Mouse (Mus musculus): Measurements from ENCODE around the gene Ctc1. TPM values are rescaled to one million over a fixed set of nuclear protein-coding genes. Genes with fewer than 3 reads are reported as not detected.

Ctc1 gene
- polyA plus RNA-seq, 2 experiments = 44.6 to 76.4 TPM

GRCm38 (mm10) chr11:69062761-69063224, 47.1 kb downstream of the Ctc1 start:
- peak overlapping the region; percentile 87 for H3K4me2 ChIP-seq (replicated peaks; ENCODE audit: low read depth, low read length, severe bottlenecking)
- peak overlapping the region; percentile 82 for H3K27ac ChIP-seq (replicated peaks; ENCODE audit: low read depth, low read length)
- under 1% methylated on average over 19 of the region's 19 CpGs for WGBS
- DNase-seq (ENCODE audit: low spot score) (peak; percentile 97), ATAC-seq (ENCODE audit: low FRiP score, low read depth) (peak; percentile 65)
- peak overlapping the region; percentile 52; the same call in 1 of the 2 replicates for H3K9ac ChIP-seq (ENCODE audit: low read depth, low read length, severe bottlenecking)
- H3K9me3 ChIP-seq (ENCODE audit: control insufficient read depth, low read length) = no peaks in the 10 kb centered on the region
- peaks cover 23% of the 10 kb centered on the region for H3K4me1 ChIP-seq (ENCODE audit: control insufficient read depth, insufficient read depth, low read length)
- H3K27me3 ChIP-seq (ENCODE audit: control insufficient read depth, insufficient read depth, low read length) = no peaks in the 10 kb centered on the region
- TF ChIP-seq POLR2A (IDR thresholded peaks at IDR 0.05; ENCODE audit: borderline replicate concordance, extremely low read depth, insufficient read depth, insufficient read length) = no peak
- H3K4me3 ChIP-seq (replicated peaks; ENCODE audit: low read length) = peak overlapping the region; percentile 46
- no peaks in the 10 kb centered on the region for H3K36me3 ChIP-seq (ENCODE audit: control insufficient read depth, insufficient read depth, low read length)

- 0 out of 2 replicates have a peak, but pooled peaks have one; percentile 15 for TF ChIP-seq POLR2A (IDR thresholded peaks at IDR 0.05; ENCODE audit: borderline replicate concordance, extremely low read depth, insufficient read depth, insufficient read length)
- Histone ChIP-seq H3K9me3 (ENCODE audit: control insufficient read depth, low read length) (no peaks in the 10 kb centered on the region), H3K36me3 (ENCODE audit: control insufficient read depth, insufficient read depth, low read length) (no peaks in the 10 kb centered on the region), H3K4me1 (ENCODE audit: control insufficient read depth, insufficient read depth, low read length) (peaks cover 19% of the 10 kb centered on the region), H3K4me2 (replicated peaks; ENCODE audit: low read depth, low read length, severe bottlenecking) (peak overlapping the region; percentile 87), H3K9ac (ENCODE audit: low read depth, low read length, severe bottlenecking) (peak overlapping the region; percentile 52), H3K27ac (replicated peaks; ENCODE audit: low read depth, low read length) (peak overlapping the region; percentile 82), H3K27me3 (ENCODE audit: control insufficient read depth, insufficient read depth, low read length) (no peaks in the 10 kb centered on the region), H3K4me3 (replicated peaks; ENCODE audit: low read length) (peak overlapping the region; percentile 46)
- ATAC-seq (ENCODE audit: low FRiP score, low read depth) (peak; percentile 54), DNase-seq (ENCODE audit: low spot score) (peak; percentile 80)
- 1% methylated on average over 31 of the region's 31 CpGs for WGBS
Measured at GRCm38 (mm10) chr11:69063413-69064201, 47.9 kb downstream of the Ctc1 start.

- Histone ChIP-seq H3K4me3 (replicated peaks; ENCODE audit: low read length) (peak overlapping the region; percentile 46), H3K36me3 (ENCODE audit: control insufficient read depth, insufficient read depth, low read length) (no peaks in the 10 kb centered on the region), H3K9ac (ENCODE audit: low read depth, low read length, severe bottlenecking) (peak overlapping the region; percentile 49), H3K4me1 (ENCODE audit: control insufficient read depth, insufficient read depth, low read length) (peaks cover 17% of the 10 kb centered on the region), H3K4me2 (replicated peaks; ENCODE audit: low read depth, low read length, severe bottlenecking) (peak overlapping the region; percentile 55), H3K27me3 (ENCODE audit: control insufficient read depth, insufficient read depth, low read length) (no peaks in the 10 kb centered on the region), H3K9me3 (ENCODE audit: control insufficient read depth, low read length) (no peaks in the 10 kb centered on the region), H3K27ac (replicated peaks; ENCODE audit: low read depth, low read length) (peak overlapping the region; percentile 45; the same call in 1 of the 2 replicates)
- DNase-seq (ENCODE audit: low spot score) = no peak
- WGBS = 52% methylated on average over 9 of the region's 9 CpGs
- no peak for ATAC-seq (ENCODE audit: low FRiP score, low read depth)
- no peak for TF ChIP-seq POLR2A (IDR thresholded peaks at IDR 0.05; ENCODE audit: borderline replicate concordance, extremely low read depth, insufficient read depth, insufficient read length)
Measured at GRCm38 (mm10) chr11:69064259-69065133, 48.8 kb downstream of the Ctc1 start.

GRCm38 (mm10) chr11:69065394-69065925, 49.7 kb downstream of the Ctc1 start:
- no peaks in the 10 kb centered on the region for H3K9me3 ChIP-seq (ENCODE audit: control insufficient read depth, low read length)
- TF ChIP-seq POLR2A (IDR thresholded peaks at IDR 0.05; ENCODE audit: borderline replicate concordance, extremely low read depth, insufficient read depth, insufficient read length) = no peak
- no peak overlapping the region; the same call in 1 of the 2 replicates for H3K4me2 ChIP-seq (replicated peaks; ENCODE audit: low read depth, low read length, severe bottlenecking)
- ATAC-seq (ENCODE audit: low FRiP score, low read depth) (no peak), DNase-seq (ENCODE audit: low spot score) (no peak)
- H3K36me3 ChIP-seq (ENCODE audit: control insufficient read depth, insufficient read depth, low read length) = no peaks in the 10 kb centered on the region
- 67% methylated on average over 3 of the region's 3 CpGs for WGBS
- no peak overlapping the region for H3K4me3 ChIP-seq (replicated peaks; ENCODE audit: low read length)
- peaks cover 21% of the 10 kb centered on the region for H3K4me1 ChIP-seq (ENCODE audit: control insufficient read depth, insufficient read depth, low read length)
- no peak overlapping the region for H3K27ac ChIP-seq (replicated peaks; ENCODE audit: low read depth, low read length)
- no peaks in the 10 kb centered on the region for H3K27me3 ChIP-seq (ENCODE audit: control insufficient read depth, insufficient read depth, low read length)
- no peak overlapping the region for H3K9ac ChIP-seq (ENCODE audit: low read depth, low read length, severe bottlenecking)

Measured in limb, embryonic 14.5 days (tissue).